Mouse (Mus musculus) midbrain, embryonic 14.5 days (tissue): ENCODE data around the gene Setd1a. TPM values are rescaled to one million over a fixed set of nuclear protein-coding genes. Genes with fewer than 3 reads are reported as not detected.

ENCODE experiments used
- ATAC-seq: fragments of 200-750 bp; cut with Nextera tagmentation; 2 replicates; pipeline ENCODE4 v1.8.0; 2017; ENCODE audit warnings: moderate number of reproducible peaks, moderate library complexity; ENCODE audit not compliant: low FRiP score, low TSS enrichment
- DNase-seq: peaks from one replicate; pipeline ENCODE4 v3.0.0-alpha.2; 2015
- H3K27ac ChIP-seq: fragments of 300-500 bp; sonication (generic); replicated peaks from 2 replicates; pipeline ENCODE4 v1.5.1; 2014; ENCODE audit warnings: mild to moderate bottlenecking, low read depth, low read length, moderate library complexity
- H3K27me3 ChIP-seq: fragments of 300-500 bp; sonication (generic); 2 replicates; pipeline ENCODE4 v1.6.1; 2014; ENCODE audit warnings: low read length, control low read depth, mixed read lengths; ENCODE audit not compliant: control insufficient read depth, insufficient read depth
- H3K36me3 ChIP-seq: fragments of 300-500 bp; sonication (generic); 2 replicates; pipeline ENCODE4 v1.6.1; 2014; ENCODE audit warnings: low read length, control low read depth; ENCODE audit not compliant: control insufficient read depth, insufficient read depth
- H3K4me1 ChIP-seq: fragments of 300-500 bp; sonication (generic); 2 replicates; pipeline ENCODE4 v1.6.1; 2014; ENCODE audit warnings: mild to moderate bottlenecking, antibody characterized with exemption, low read length, control low read depth; ENCODE audit not compliant: control insufficient read depth, insufficient read depth
- H3K4me2 ChIP-seq: fragments of 300-500 bp; sonication (generic); 2 replicates; pipeline ENCODE4 v1.6.1; 2014; ENCODE audit warnings: mild to moderate bottlenecking, low read length, moderate library complexity
- H3K4me3 ChIP-seq: fragments of 300-500 bp; sonication (generic); replicated peaks from 2 replicates; pipeline ENCODE4 v1.5.1; 2014; ENCODE audit warnings: low read depth, low read length
- H3K9ac ChIP-seq: fragments of 300-500 bp; sonication (generic); replicated peaks from 2 replicates; pipeline ENCODE4 v1.6.1; 2014; ENCODE audit warnings: mild to moderate bottlenecking, low read length, moderate library complexity
- H3K9me3 ChIP-seq: fragments of 300-500 bp; sonication (generic); 2 replicates; pipeline ENCODE4 v1.6.1; 2016; ENCODE audit warnings: low read length, control low read depth, mixed read lengths; ENCODE audit not compliant: control insufficient read depth
- WGBS: fragments of 180-500 bp; shearing (Covaris S2); extraction: QIAGEN DNeasy Blood & Tissue Kit; methylation state at CpG from one replicate; pipeline ENCODE4 v1.1.7; 2014; 5-methylcytosine and 5-hydroxymethylcytosine counted together
- polyA plus RNA-seq: library from polyadenylated mRNA; unstranded; fragments of >200 nt; fragmentation: Nextera tagmentation; extraction: Ambion mirVana; gene quantifications from 2 replicates; pipeline ENCODE4 v1.2.1, GENCODE M21; 2014

The Setd1a gene
- polyA plus RNA-seq, 1 experiment from 2014 or later: 27.3 TPM

- WGBS: 92% methylated on average over 8 of the region's 8 CpGs
- Histone ChIP-seq H3K4me3 (no peak overlapping the region), H3K4me2 (0 out of 2 replicates have a peak overlapping the region, but pooled peaks have one; percentile 25), H3K27me3 (no peaks in the 10 kb centered on the region), H3K9me3 (no peaks in the 10 kb centered on the region), H3K27ac (no peak overlapping the region), H3K4me1 (0 out of 2 replicates have a peak, but pooled peaks cover 3% of the 10 kb centered on the region), H3K9ac (no peak overlapping the region), H3K36me3 (peaks cover 62% of the 10 kb centered on the region)
- ATAC-seq: no peak
- no peak for DNase-seq
These were observed 24.6 kb downstream of the Setd1a start for GRCm38 (mm10) chr7:127801010-127801621.

- WGBS: 95% methylated on average over 17 of the region's 17 CpGs
- H3K27me3 ChIP-seq: no peaks in the 10 kb centered on the region
- H3K4me1 ChIP-seq: 0 out of 2 replicates have a peak, but pooled peaks cover 3% of the 10 kb centered on the region
- H3K4me2 ChIP-seq: no peak overlapping the region
- no peak overlapping the region for H3K4me3 ChIP-seq
- H3K9me3 ChIP-seq: no peaks in the 10 kb centered on the region
- ATAC-seq: no peak
- H3K9ac ChIP-seq: no peak overlapping the region
- no peak overlapping the region for H3K27ac ChIP-seq
- no peak for DNase-seq
- peaks cover 57% of the 10 kb centered on the region for H3K36me3 ChIP-seq
These were observed 25.8 kb downstream of the Setd1a start for GRCm38 (mm10) chr7:127802313-127802712.

- 79% methylated on average over 5 of the region's 5 CpGs for WGBS
- Histone ChIP-seq H3K27ac (no peak overlapping the region), H3K4me1 (no peaks in the 10 kb centered on the region), H3K36me3 (peaks cover 70% of the 10 kb centered on the region), H3K9me3 (no peaks in the 10 kb centered on the region), H3K27me3 (no peaks in the 10 kb centered on the region), H3K9ac (no peak overlapping the region), H3K4me3 (no peak overlapping the region), H3K4me2 (no peak overlapping the region)
- ATAC-seq (no peak), DNase-seq (no peak)
These were observed 32.4 kb downstream of the Setd1a start for GRCm38 (mm10) chr7:127808821-127809220.

GRCm38 (mm10) chr7:127809846-127810245, 33.4 kb downstream of the Setd1a start:
- H3K9ac ChIP-seq: no peak overlapping the region
- H3K27ac ChIP-seq: no peak overlapping the region
- no peaks in the 10 kb centered on the region for H3K9me3 ChIP-seq
- WGBS: 90% methylated on average over 1 of the region's 1 CpGs
- no peaks in the 10 kb centered on the region for H3K4me1 ChIP-seq
- no peak overlapping the region for H3K4me3 ChIP-seq
- ATAC-seq (no peak), DNase-seq (no peak)
- H3K36me3 ChIP-seq: peaks cover 75% of the 10 kb centered on the region
- no peak overlapping the region for H3K4me2 ChIP-seq
- H3K27me3 ChIP-seq: no peaks in the 10 kb centered on the region

GRCm38 (mm10) chr7:127810650-127811049, 34.2 kb downstream of the Setd1a start:
- no peak overlapping the region for H3K4me2 ChIP-seq
- no peak for ATAC-seq
- H3K36me3 ChIP-seq: peaks cover 71% of the 10 kb centered on the region
- no peaks in the 10 kb centered on the region for H3K9me3 ChIP-seq
- 84% methylated on average over 10 of the region's 10 CpGs for WGBS
- H3K4me1 ChIP-seq: no peaks in the 10 kb centered on the region
- H3K4me3 ChIP-seq: no peak overlapping the region
- no peaks in the 10 kb centered on the region for H3K27me3 ChIP-seq
- no peak for DNase-seq
- H3K27ac ChIP-seq: no peak overlapping the region
- no peak overlapping the region for H3K9ac ChIP-seq

GRCm38 (mm10) chr7:127811240-127811639, 34.8 kb downstream of the Setd1a start:
- Histone ChIP-seq H3K27me3 (no peaks in the 10 kb centered on the region), H3K27ac (no peak overlapping the region), H3K4me1 (no peaks in the 10 kb centered on the region), H3K4me2 (no peak overlapping the region), H3K36me3 (peaks cover 69% of the 10 kb centered on the region), H3K9me3 (no peaks in the 10 kb centered on the region), H3K9ac (no peak overlapping the region), H3K4me3 (no peak overlapping the region)
- DNase-seq (no peak), ATAC-seq (no peak)
- 86% methylated on average over 4 of the region's 4 CpGs for whole genome bisulfite sequencing

- no peak overlapping the region for H3K9ac ChIP-seq
- no peaks in the 10 kb centered on the region for H3K4me1 ChIP-seq
- peaks cover 62% of the 10 kb centered on the region for H3K36me3 ChIP-seq
- H3K4me3 ChIP-seq: no peak overlapping the region
- no peaks in the 10 kb centered on the region for H3K9me3 ChIP-seq
- H3K4me2 ChIP-seq: no peak overlapping the region
- 83% methylated on average over 3 of the region's 3 CpGs for WGBS
- no peak for DNase-seq
- H3K27me3 ChIP-seq: no peaks in the 10 kb centered on the region
- ATAC-seq: no peak
- no peak overlapping the region for H3K27ac ChIP-seq
These were observed 35.8 kb downstream of the Setd1a start for GRCm38 (mm10) chr7:127812292-127812691.

- Histone ChIP-seq H3K27me3 (no peaks in the 10 kb centered on the region), H3K9ac (no peak overlapping the region), H3K27ac (no peak overlapping the region), H3K9me3 (no peaks in the 10 kb centered on the region), H3K36me3 (peaks cover 53% of the 10 kb centered on the region), H3K4me2 (no peak overlapping the region), H3K4me3 (no peak overlapping the region), H3K4me1 (no peaks in the 10 kb centered on the region)
- ATAC-seq (no peak), DNase-seq (no peak)
- WGBS: 90% methylated on average over 4 of the region's 4 CpGs
These were observed 37.4 kb downstream of the Setd1a start for GRCm38 (mm10) chr7:127813821-127814220.

- Histone ChIP-seq H3K4me3 (no peak overlapping the region), H3K4me1 (no peaks in the 10 kb centered on the region), H3K4me2 (no peak overlapping the region), H3K36me3 (peaks cover 49% of the 10 kb centered on the region), H3K9ac (no peak overlapping the region), H3K9me3 (no peaks in the 10 kb centered on the region), H3K27ac (no peak overlapping the region), H3K27me3 (no peaks in the 10 kb centered on the region)
- WGBS: 90% methylated on average over 19 of the region's 19 CpGs
- ATAC-seq (no peak), DNase-seq (no peak)
These were observed 37.9 kb downstream of the Setd1a start for GRCm38 (mm10) chr7:127814241-127814921.
